Mouse (Mus musculus): Measurements from ENCODE around the gene Ralgapb.
"Not testable (repeated sequence)": the region's sequence is repeated elsewhere in the genome, so short reads cannot be mapped to it uniquely, and the experiment has no call there.

Ralgapb gene

GRCm38 (mm10) chr2:158409595-158410021 lies at the start of gene Ralgapb:
Ralgapb (plus strand) TSS chr2:158409848.
- DNase-seq: peak; percentile 98

GRCm38 (mm10) chr2:158360873-158361677 lies 48.6 kb upstream of the Ralgapb start:
- DNase-seq: peak; percentile 88

- DNase-seq: no peak
Observed at GRCm38 (mm10) chr2:158361678-158362320, 47.8 kb upstream of the Ralgapb start.

GRCm38 (mm10) chr2:158364175-158364574 lies 45.5 kb upstream of the Ralgapb start:
- DNase-seq: no peak

- no peak for DNase-seq
Observed at GRCm38 (mm10) chr2:158365099-158365850, 44.4 kb upstream of the Ralgapb start.

GRCm38 (mm10) chr2:158367654-158368053 lies 42.0 kb upstream of the Ralgapb start:
- no peak for DNase-seq

GRCm38 (mm10) chr2:158368313-158368712 lies 41.3 kb upstream of the Ralgapb start:
- no peak for DNase-seq

GRCm38 (mm10) chr2:158369474-158370172 lies 40.0 kb upstream of the Ralgapb start:
- no peak for DNase-seq

- DNase-seq: no peak
Observed at GRCm38 (mm10) chr2:158370173-158370550, 39.5 kb upstream of the Ralgapb start.

- no peak for DNase-seq
Observed at GRCm38 (mm10) chr2:158373061-158373460, 36.6 kb upstream of the Ralgapb start.

- no peak for DNase-seq
Observed at GRCm38 (mm10) chr2:158373516-158373915, 36.1 kb upstream of the Ralgapb start.

GRCm38 (mm10) chr2:158375443-158376122 lies 34.1 kb upstream of the Ralgapb start, which contains the start of gene Snhg11:
Snhg11 (plus strand) TSS chr2:158375638.
- DNase-seq: peak; percentile 87

- no peak for DNase-seq
Observed at GRCm38 (mm10) chr2:158376123-158376687, 33.4 kb upstream of the Ralgapb start.

- DNase-seq: peak; percentile 37
Observed at GRCm38 (mm10) chr2:158376798-158377197, 32.9 kb upstream of the Ralgapb start.

GRCm38 (mm10) chr2:158377811-158378210 lies 31.8 kb upstream of the Ralgapb start:
- no peak for DNase-seq

- peak; percentile 73 for DNase-seq
Observed at GRCm38 (mm10) chr2:158379354-158380078, 30.1 kb upstream of the Ralgapb start.

- DNase-seq: no peak
Observed at GRCm38 (mm10) chr2:158386072-158386471, 23.6 kb upstream of the Ralgapb start.

GRCm38 (mm10) chr2:158389421-158389820 lies 20.2 kb upstream of the Ralgapb start:
- no peak for DNase-seq

- DNase-seq: no peak
Observed at GRCm38 (mm10) chr2:158396369-158396768, 13.3 kb upstream of the Ralgapb start.

GRCm38 (mm10) chr2:158397140-158397539 lies 12.5 kb upstream of the Ralgapb start:
- DNase-seq: not testable (repeated sequence)

- no peak for DNase-seq
Observed at GRCm38 (mm10) chr2:158402915-158403314, 6.7 kb upstream of the Ralgapb start.
